Mouse (Mus musculus): ENCODE results near the gene Mrpl20.
A peak's percentile ranks its signal among the peaks of the same experiment; 100 is the strongest.

The Mrpl20 gene

DNA sequence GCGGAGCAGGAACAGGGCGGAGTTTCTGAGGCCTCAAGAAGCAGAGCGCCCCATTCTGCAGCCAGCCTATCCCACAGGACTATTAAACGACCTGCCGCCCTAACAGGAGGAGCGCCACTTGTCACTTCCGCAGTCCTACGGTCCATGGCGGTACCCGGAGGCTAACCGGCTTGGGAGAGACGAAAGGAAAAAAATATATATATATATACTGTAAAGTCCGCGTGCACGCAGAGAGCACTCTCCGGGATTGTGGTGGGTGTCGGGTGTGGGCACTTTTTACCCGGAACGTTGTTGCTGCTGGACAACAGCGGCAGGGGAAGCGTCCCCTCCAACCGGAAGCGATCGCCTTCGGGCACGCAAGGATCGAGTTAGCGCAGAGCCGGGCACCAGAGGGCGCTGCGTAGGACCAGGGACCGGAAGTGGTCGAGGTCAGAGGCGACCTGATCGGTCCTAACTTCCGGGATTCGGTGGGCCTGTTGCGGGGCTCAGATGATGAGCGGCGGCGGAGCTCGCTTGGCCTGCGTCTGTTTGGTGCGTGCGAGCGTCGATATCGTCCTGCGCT is 28.6 kb downstream of the Mrpl20 start, which contains the start of gene Aurkaip1:
TSS of gene Aurkaip1 (plus strand) at position 68 of the 562 bp plus-strand sequence.
- peak within 1 kb of the TSS; percentile 94 for H3K4me3 ChIP-seq (replicated peaks; ENCODE audit: low read length)
- TF ChIP-seq POU5F1 (IDR thresholded peaks at IDR 0.05; ENCODE audit: borderline replicate concordance, low read length) (no peak), CTCF (conservative IDR thresholded peaks at IDR 0.05; ENCODE audit: low read length) (peak; percentile 59), NANOG (IDR thresholded peaks at IDR 0.05; ENCODE audit: borderline replicate concordance, low read length) (no peak)

DNA sequence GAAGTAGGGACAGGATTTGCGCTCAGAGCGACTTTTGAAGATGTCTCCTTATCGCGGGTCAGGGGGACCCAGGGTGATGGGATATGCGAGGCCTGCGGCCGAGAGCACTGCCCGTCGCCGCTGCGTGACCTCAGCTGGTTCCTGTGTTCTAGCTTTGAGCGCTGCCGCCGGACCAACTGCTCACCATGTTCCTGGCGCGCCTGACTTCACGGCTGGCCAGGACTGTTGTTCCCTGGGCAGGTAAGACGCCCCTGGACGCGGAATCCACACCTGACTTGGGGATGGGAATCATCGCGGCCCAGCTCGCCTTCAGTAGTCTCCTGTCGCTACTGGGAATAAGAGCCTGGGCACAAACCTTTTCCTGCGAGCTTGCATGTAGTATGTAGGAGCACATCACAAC is 29.2 kb downstream of the Mrpl20 start:
- TF ChIP-seq CTCF (conservative IDR thresholded peaks at IDR 0.05; ENCODE audit: low read length) (no peak), NANOG (IDR thresholded peaks at IDR 0.05; ENCODE audit: borderline replicate concordance, low read length) (no peak), POU5F1 (IDR thresholded peaks at IDR 0.05; ENCODE audit: borderline replicate concordance, low read length) (no peak)
- Histone ChIP-seq H3K4me3 (replicated peaks; ENCODE audit: low read length) (peak overlapping the region; percentile 94), H3K27me3 (ENCODE audit: insufficient read depth, low read length) (no peaks in the 10 kb centered on the region), H3K9me3 (ENCODE audit: low read length) (no peaks in the 10 kb centered on the region), H3K36me3 (ENCODE audit: insufficient read depth, low read length) (peaks cover 30% of the 10 kb centered on the region), H3K4me1 (replicated peaks; ENCODE audit: low read depth, low read length) (peaks cover 41% of the 10 kb centered on the region)

More for the DNA sequence above, 28.6 kb downstream of the Mrpl20 start, which contains the start of gene Aurkaip1:
- Histone ChIP-seq H3K27me3 (ENCODE audit: insufficient read depth, low read length) (no peaks in the 10 kb centered on the region), H3K4me1 (replicated peaks; ENCODE audit: low read depth, low read length) (peaks cover 42% of the 10 kb centered on the region), H3K36me3 (ENCODE audit: insufficient read depth, low read length) (peaks cover 35% of the 10 kb centered on the region), H3K9me3 (ENCODE audit: low read length) (no peaks in the 10 kb centered on the region)

DNA sequence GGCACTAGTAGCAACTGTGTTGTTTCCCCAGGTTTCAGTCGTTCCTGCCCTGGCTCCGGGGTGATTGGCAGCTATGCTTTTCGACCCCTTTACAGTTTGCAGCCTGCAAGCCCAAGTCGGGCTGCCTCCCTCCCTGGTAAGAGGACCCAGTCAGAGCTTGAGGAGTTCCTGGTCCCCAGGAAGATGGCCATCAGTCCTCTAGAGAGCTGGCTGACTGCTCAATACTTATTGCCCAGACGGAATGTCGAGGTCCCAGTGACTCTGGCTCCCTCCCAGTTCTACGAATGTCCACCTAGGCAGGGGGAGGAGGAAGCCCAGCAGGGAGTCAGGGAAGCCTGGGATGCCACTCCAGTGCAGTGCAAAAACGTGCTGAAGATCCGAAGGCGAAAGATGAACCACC is 29.6 kb downstream of the Mrpl20 start:
- no peaks in the 10 kb centered on the region for H3K27me3 ChIP-seq (ENCODE audit: insufficient read depth, low read length)
- H3K4me3 ChIP-seq (replicated peaks; ENCODE audit: low read length): peak overlapping the region; percentile 94
- no peaks in the 10 kb centered on the region for H3K9me3 ChIP-seq (ENCODE audit: low read length)
- H3K4me1 ChIP-seq (replicated peaks; ENCODE audit: low read depth, low read length): peaks cover 39% of the 10 kb centered on the region
- peaks cover 25% of the 10 kb centered on the region for H3K36me3 ChIP-seq (ENCODE audit: insufficient read depth, low read length)
- TF ChIP-seq NANOG (IDR thresholded peaks at IDR 0.05; ENCODE audit: borderline replicate concordance, low read length) (no peak), POU5F1 (IDR thresholded peaks at IDR 0.05; ENCODE audit: borderline replicate concordance, low read length) (no peak), CTCF (conservative IDR thresholded peaks at IDR 0.05; ENCODE audit: low read length) (no peak)

GRCm38 (mm10) chr4:155833234-155833633 is 30.6 kb downstream of the Mrpl20 start:
- peaks cover 17% of the 10 kb centered on the region for H3K36me3 ChIP-seq (ENCODE audit: insufficient read depth, low read length)
- TF ChIP-seq CTCF (conservative IDR thresholded peaks at IDR 0.05; ENCODE audit: low read length) (no peak), NANOG (IDR thresholded peaks at IDR 0.05; ENCODE audit: borderline replicate concordance, low read length) (no peak), POU5F1 (IDR thresholded peaks at IDR 0.05; ENCODE audit: borderline replicate concordance, low read length) (no peak)

DNA sequence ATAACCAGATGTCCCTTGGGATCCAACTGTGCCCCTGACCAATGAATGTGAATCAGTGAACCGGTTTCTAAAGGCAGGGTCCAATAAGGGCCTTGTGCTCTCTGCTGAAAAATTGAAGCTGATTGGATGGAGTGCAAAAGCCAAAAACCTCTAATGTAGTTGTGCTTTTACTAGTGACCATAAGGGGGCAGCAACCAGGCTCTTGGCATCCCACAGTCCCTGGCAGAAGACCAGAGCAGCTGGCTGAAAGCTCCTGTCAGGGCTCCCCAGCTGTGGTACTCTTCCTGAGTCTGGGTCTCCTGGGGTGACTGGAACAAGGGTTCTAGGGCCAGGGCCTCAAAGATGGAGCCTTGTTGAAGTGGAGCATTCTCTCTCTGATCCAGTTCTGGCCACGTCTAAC is 31.2 kb downstream of the Mrpl20 start:
- no peak for TF ChIP-seq NANOG (IDR thresholded peaks at IDR 0.05; ENCODE audit: borderline replicate concordance, low read length)
- TF ChIP-seq CTCF (conservative IDR thresholded peaks at IDR 0.05; ENCODE audit: low read length): peak; percentile 73
- Histone ChIP-seq H3K9me3 (ENCODE audit: low read length) (no peaks in the 10 kb centered on the region), H3K36me3 (ENCODE audit: insufficient read depth, low read length) (peaks cover 16% of the 10 kb centered on the region), H3K4me3 (replicated peaks; ENCODE audit: low read length) (no peak overlapping the region), H3K27me3 (ENCODE audit: insufficient read depth, low read length) (peaks cover 8% of the 10 kb centered on the region), H3K4me1 (replicated peaks; ENCODE audit: low read depth, low read length) (peaks cover 37% of the 10 kb centered on the region)

More at GRCm38 (mm10) chr4:155833234-155833633, 30.6 kb downstream of the Mrpl20 start:
- H3K4me3 ChIP-seq (replicated peaks; ENCODE audit: low read length): no peak overlapping the region
- H3K4me1 ChIP-seq (replicated peaks; ENCODE audit: low read depth, low read length): peaks cover 35% of the 10 kb centered on the region
- peaks cover 8% of the 10 kb centered on the region; the same call in 1 of the 2 replicates for H3K27me3 ChIP-seq (ENCODE audit: insufficient read depth, low read length)
- no peaks in the 10 kb centered on the region for H3K9me3 ChIP-seq (ENCODE audit: low read length)

- peaks cover 36% of the 10 kb centered on the region for H3K27me3 ChIP-seq (ENCODE audit: insufficient read depth, low read length)
- H3K4me3 ChIP-seq (replicated peaks; ENCODE audit: low read length): no peak overlapping the region
- no peak for TF ChIP-seq POU5F1 (IDR thresholded peaks at IDR 0.05; ENCODE audit: borderline replicate concordance, low read length)
- no peak for TF ChIP-seq NANOG (IDR thresholded peaks at IDR 0.05; ENCODE audit: borderline replicate concordance, low read length)
- TF ChIP-seq CTCF (conservative IDR thresholded peaks at IDR 0.05; ENCODE audit: low read length): no peak
- peaks cover 50% of the 10 kb centered on the region for H3K4me1 ChIP-seq (replicated peaks; ENCODE audit: low read depth, low read length)
- no peaks in the 10 kb centered on the region for H3K9me3 ChIP-seq (ENCODE audit: low read length)
- H3K36me3 ChIP-seq (ENCODE audit: insufficient read depth, low read length): peaks cover 12% of the 10 kb centered on the region
Measured at GRCm38 (mm10) chr4:155837404-155838010, 34.8 kb downstream of the Mrpl20 start.

DNA sequence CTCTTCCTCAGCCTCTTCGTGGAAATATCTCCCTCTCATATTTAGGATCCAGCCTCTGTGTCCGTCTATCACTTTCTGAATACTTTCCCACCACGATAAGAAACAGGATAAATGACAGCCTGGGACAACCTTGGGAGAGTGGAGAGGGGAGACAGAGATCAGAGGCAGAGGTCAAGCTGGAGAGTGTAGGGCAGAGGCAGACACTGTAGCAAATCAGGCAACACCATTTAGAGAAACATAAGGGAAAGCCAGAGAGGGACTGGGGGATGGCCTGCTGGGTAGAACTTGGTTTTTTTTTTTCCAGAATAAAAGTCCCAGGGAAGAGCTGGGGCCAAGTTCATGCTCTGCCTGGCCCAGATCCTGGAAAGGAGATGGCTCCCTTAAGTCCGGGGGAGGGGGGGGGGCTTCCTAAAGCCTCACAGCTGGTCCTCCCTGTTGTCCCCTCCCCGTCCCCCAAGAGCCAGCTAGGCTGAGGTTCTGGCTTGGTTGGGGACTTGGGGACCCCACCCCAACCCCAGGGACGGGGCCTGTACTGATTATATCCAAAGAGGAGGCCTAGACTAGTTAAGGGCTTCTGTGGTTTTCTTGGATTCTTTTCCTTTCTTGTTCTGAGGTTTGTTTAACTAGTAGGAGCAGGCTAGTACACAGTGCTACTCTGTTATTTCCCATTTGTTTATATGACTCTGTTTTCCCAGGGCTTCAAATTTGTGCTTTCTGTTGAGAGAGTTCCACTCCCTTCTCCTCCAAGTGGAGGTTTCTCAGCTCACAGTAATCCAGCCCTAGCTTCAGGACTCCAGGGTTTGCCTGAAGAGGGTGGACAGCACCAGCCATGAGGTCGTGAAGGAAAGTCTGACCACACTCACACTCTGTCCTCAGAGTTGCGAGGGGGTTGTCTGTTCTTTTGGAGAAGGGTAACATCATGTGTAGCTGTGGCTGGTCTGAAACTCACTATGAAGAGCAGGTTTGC is 35.8 kb downstream of the Mrpl20 start:
- TF ChIP-seq CTCF (conservative IDR thresholded peaks at IDR 0.05; ENCODE audit: low read length) (no peak), NANOG (IDR thresholded peaks at IDR 0.05; ENCODE audit: borderline replicate concordance, low read length) (no peak), POU5F1 (IDR thresholded peaks at IDR 0.05; ENCODE audit: borderline replicate concordance, low read length) (no peak)

DNA sequence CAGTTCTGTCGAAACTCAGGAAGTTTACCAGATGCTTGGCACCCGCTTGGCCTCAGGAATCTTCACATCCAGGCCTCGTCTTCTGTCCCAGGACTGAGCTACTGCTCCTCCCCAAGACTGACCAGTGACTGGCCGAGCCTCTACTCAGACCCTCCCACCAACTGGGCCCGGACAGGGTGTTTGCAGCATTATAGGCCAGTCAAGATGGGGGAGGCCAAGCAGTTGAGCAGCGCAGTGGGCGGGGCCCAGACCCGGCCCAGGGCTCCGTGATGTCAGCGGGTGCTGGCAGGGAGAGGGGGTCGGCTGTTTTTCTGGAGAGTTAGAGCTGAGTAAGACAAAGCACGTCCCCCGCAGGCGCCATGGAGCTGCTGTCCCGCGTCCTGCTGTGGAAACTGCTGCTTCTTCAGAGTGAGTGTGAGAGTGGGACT is 36.8 kb downstream of the Mrpl20 start, which contains the start of gene Mxra8:
TSS of gene Mxra8 (plus strand) at position 198 of the 428 bp plus-strand sequence.
- H3K36me3 ChIP-seq (ENCODE audit: insufficient read depth, low read length): peaks cover 7% of the 10 kb centered on the region; the same call in 1 of the 2 replicates
- H3K4me1 ChIP-seq (replicated peaks; ENCODE audit: low read depth, low read length): peaks cover 34% of the 10 kb centered on the region
- peaks cover 49% of the 10 kb centered on the region for H3K27me3 ChIP-seq (ENCODE audit: insufficient read depth, low read length)
- TF ChIP-seq NANOG (IDR thresholded peaks at IDR 0.05; ENCODE audit: borderline replicate concordance, low read length) (no peak), POU5F1 (IDR thresholded peaks at IDR 0.05; ENCODE audit: borderline replicate concordance, low read length) (no peak), CTCF (conservative IDR thresholded peaks at IDR 0.05; ENCODE audit: low read length) (no peak)
- no peaks in the 10 kb centered on the region for H3K9me3 ChIP-seq (ENCODE audit: low read length)
- peak within 1 kb of the TSS; percentile 81 for H3K4me3 ChIP-seq (replicated peaks; ENCODE audit: low read length)

More for the DNA sequence above, 35.8 kb downstream of the Mrpl20 start:
- Histone ChIP-seq H3K27me3 (ENCODE audit: insufficient read depth, low read length) (peaks cover 45% of the 10 kb centered on the region), H3K4me1 (replicated peaks; ENCODE audit: low read depth, low read length) (peaks cover 42% of the 10 kb centered on the region), H3K4me3 (replicated peaks; ENCODE audit: low read length) (no peak overlapping the region), H3K36me3 (ENCODE audit: insufficient read depth, low read length) (peaks cover 9% of the 10 kb centered on the region), H3K9me3 (ENCODE audit: low read length) (no peaks in the 10 kb centered on the region)

Data from E14TG2a.4 (cell line).